Mouse (Mus musculus) left cerebral cortex, adult 8-10 months (tissue): ENCODE data around the gene Arhgap44. TPM values are rescaled to one million over a fixed set of nuclear protein-coding genes. Genes with fewer than 3 reads are reported as not detected.

Experiments used
- DNase-seq, 2 experiments: peaks; one replicate each; pipeline ENCODE4 v3.0.0; 2022; ENCODE audit warnings: low spot score in 2 of 2
- total RNA-seq, 4 experiments: library from RNA; stranded (reverse); gene quantifications; 2 replicates each; pipeline ENCODE4 v1.2.4; 2022

Gene Arhgap44
- total RNA-seq, 4 experiments from 2014 or later: 129 to 135 (median 132) TPM

DNA sequence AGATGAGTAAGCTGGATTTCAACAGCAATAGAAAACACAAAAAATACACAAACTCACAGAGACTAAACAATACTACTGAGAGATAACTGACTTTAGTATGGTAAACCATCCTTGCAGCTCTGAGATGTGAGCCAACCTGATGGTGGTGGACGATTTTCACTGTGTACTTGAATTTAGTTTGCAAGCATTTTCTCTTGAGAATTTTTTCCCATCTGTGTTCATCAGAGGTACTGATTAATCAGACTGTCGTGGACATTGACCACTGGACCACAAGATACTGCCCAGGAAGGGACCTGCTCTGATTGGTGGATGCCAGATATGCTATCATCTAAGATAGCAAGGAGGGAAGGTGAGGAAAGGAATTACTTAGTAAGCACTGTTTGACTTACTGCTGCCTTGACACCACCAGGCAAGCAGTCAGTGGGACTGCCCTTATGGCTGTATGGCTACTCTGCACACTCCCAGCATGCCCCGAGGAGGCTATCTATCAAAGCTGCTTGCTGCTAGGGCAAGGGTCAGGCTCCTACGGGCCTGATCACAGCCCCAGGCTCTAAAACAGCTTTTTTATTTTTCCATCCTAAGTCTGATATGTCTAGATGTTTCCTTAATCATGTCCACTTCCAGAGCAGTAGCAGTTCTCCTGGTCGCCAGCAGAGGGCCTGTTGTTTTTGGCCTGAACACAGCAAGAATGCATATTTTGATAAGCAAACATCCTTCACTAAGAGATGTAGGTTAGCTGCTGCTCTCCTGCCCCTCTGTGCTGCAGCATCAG, 74.1 kb downstream of the Arhgap44 start:
- DNase-seq: no peak

DNA sequence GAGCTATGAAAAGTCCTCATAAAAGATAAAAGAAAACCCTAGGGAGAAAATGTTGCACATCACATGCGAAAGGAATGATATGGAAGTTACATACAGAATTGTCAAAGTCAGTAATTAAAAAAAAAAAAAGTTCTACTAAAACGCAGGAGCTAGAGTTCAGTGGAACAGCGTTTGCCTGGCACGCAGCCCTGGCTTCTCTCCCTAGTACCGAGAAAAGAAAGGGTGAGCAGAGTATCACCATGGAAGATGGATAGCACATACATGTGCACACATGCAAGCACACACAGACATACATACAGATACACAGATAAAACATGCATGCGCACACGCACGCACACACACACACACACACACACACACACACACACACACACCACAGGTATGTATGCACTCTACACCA, 82.0 kb downstream of the Arhgap44 start:
- no peak for DNase-seq

DNA sequence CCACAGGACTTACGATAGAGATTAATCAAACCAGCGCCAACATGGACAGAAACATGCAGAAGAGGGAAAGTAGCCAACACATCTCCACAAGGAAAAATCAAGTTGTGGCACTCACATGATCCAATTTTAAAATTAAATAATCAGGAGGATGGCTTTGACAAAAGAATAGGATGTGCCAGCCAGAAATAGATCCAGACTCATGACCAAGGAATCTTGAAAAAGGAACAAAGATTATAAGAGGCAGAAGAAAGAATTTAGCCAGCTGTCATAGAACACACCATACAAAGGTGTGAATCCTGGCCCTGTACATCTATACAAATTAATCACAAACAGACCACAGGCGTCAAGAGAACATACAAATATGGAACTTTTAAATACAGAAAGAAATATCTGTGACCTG, 82.5 kb downstream of the Arhgap44 start:
- DNase-seq: no peak

DNA sequence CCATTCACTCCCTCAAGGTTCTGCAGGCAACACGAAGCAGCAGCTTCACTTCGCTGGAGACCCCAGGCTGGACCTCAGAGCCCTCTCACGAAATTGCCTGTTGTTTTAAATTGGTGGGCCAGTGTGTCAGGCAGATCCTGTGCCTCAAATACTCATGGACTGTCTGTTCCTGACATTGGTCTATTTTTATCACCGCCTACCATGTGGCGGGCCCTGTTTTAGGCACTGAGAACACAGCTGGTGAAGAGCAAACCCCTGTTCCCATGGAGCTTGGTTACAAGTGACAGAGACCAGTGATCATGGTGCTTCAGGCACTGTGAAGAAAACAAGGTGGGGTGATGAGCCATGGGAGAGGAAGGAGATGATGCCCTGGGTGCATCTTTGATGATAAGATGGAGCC, 93.2 kb downstream of the Arhgap44 start:
- peak in 1 of 2 experiments; percentile 50 for DNase-seq

DNA sequence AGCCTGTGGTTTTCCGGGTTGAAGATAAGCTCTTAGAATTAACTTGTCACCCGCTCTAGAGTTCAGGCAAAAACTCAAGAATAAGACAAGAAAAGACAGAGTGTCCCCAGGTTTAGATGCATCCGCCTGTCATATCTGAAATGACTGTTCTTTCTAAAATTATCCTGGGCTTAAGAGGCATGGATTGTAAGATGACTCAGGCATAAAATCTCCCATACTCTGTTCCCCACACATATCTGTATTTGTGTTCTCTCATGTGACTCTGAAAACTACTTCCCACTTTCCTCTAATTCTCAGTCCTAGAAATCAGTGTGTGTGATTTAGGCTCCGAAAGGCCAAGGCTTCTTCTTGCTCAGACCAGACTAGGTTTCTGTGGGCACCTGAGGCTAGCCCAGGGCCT, 93.7 kb downstream of the Arhgap44 start:
- DNase-seq: no peak

DNA sequence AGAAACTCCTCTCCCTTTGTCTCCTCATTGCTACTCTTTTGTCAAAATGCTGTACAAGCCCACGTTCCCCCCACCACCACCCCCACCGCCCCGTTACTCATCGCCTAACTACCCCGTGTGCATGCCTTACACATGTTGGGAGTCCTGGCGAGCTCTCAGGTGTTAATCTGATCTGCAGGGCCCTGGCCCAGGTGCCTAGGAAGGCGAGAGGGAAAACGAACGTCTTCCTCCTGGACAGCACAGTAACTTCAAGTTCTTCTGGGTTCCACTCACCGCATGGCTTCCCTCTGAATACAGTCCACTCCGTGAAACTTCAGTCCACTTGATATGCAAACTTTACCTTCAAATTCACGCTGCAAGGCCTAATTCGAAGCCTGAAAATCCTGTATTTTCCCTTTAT, 97.6 kb downstream of the Arhgap44 start:
- no peak for DNase-seq

DNA sequence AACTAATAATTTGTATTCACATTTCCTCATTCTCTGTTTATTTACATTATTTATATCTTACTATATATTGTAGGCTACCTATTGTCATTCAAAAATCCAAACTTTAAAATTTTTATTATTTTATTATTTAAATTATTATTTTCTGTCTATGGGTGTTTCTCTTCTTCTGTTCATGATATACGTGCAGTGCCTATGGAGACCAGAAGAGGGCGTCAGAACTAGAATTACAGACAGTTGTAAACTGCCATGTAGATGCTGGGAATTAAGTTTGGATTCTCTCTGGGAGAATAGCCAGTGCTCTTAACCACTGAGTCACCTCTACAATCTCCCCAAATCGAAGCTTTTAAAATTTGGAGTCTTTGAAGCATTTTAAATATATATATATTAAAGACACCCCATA, 101.3 kb downstream of the Arhgap44 start:
- no peak for DNase-seq

DNA sequence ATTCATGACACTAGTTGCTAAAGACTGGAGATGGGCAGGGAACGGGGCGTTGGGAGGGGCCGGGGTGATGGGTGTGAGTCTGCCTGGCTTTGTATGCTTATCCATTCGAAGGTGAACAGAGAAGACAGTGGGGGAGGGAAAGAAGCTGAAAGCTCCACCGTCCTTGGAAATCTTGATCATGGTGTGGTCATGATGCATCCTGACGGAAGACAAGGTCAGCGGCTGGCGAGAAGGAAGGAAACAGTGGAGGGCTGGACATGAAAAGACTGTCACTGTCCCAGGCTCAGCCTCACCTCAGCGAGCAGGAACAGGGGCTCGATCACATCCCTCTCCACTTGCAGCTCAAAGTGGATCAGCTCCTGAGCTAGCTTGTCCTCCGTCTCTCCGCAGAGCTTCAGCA, 103.2 kb downstream of the Arhgap44 start:
- DNase-seq: no peak

DNA sequence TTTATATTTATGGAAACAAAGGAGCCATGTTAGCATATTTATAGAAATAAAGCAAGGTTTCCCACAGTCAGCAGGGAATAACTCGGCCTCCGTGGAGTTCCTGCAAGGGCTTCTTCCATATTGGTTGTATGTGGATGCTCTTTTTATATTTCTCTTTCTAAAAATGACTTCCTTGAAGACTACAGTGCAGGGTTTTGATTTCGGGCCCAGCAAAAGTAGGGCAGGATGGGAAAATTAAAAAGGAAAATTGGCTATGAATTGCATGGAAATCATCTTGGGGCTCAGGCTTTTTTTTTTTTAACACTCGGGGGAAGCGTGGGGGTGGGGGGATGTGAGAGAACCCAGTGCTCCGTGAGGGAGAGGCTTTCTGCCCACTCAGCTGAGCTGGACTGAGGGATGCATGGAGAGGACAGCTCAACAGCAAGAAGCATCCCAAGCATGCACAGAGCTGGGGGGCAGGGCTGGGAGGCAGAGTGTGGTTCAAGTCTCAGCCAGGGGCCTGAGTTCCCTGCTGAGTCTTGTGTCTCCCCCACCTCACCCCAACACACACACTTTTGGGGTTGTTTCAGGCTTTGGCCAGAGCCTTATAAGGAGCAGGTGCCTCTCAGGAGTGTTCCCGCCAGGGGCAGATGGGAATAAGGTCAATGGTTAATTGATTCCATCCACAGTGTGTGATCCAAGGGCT, 104.4 kb downstream of the Arhgap44 start:
- no peak for DNase-seq

DNA sequence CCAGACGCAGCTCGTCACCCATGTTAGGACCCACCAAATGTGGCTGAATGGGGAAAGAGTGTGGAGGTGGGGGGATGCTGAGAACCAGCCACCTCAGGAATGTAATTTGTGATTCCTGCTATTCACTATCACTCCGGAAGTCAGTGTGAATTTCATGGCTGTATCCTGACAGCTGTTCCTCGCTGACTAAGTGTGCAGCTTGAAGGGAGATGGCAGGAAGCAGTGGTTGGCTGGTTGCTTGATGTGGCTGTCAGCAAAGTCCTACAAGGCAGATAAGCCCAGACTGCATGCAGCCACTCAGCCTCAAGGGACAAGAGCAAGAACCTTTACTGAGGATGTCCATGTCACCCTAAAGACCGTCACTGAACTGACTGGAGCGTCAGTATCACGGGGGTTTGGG, 107.2 kb downstream of the Arhgap44 start:
- DNase-seq: no peak

DNA sequence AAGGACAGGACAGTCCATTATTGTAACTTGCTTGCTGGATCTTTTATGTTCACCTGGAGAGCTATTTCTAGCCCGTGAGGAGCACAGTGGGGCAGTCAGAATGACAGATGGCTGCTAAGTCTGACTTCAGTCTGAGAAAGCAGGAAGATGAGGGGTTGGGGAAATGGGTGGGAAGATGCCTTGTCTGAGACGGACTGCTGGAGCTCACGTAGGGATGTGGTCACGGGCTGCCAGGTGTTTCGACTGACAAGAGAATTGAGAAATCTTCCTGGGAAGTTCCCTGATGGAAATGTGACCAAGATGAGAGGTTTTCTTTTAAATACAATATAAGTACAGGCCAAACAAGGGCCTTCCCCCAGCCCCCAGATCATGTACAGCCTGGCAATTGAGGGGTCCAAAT, 108.5 kb downstream of the Arhgap44 start:
- DNase-seq: no peak

DNA sequence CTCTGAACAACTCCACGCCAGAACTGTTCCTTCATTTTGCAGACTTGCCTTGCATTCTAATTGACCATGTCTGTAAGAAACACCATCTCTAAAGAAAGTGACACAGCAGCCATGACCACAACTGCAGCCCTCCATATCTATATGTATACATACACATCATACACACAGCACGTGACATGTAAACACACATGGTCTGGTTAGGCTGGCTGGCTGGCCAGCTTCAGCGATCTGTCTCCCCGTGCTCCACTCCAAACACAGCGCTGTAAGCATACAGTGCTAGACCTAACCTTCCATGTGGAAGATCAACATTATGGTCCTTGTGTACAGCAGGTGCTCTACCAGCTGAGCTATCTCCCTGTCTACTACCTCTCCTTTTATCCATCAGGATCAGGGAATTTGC, 111.9 kb downstream of the Arhgap44 start:
- DNase-seq: no peak

DNA sequence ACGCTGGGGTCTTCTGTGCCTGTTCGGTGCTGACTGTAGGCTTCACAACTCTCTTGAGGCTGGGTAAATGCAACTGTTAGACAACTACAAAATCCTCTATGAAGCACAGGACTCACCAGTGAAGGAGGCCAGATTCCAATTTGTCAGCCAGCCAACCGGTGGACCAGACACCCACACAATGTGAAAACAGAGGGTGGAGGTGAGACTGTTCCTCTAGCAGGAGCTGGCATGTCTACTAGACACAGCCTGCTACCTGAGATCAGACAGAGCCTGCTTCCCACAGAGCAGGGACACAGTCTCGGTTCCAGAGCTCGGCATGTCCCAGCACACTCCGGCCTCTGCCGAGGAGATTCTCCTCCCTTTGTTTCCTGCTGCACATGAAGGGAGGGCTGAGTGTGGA, 113.7 kb downstream of the Arhgap44 start:
- peak in 1 of 2 experiments; percentile 59 for DNase-seq

DNA sequence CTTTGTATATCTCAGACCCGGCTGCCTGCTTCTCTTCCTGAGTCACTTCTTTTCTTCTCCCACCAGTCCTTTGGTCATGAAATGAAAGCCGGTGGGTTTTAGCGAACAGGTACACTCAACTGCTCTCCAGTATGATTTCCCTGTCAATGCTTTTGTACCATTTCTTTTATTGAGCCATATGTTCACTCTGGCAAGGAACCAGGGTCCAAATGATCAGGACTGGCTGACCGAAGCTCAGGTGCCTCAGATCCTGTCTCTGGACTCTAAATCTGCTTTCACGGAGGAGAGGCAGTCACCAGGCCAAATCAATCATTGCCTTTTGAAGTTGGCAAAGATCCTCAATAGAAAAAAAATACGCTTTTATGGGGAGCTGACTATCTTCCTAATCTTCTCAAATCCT, 122.2 kb downstream of the Arhgap44 start:
- no peak for DNase-seq

DNA sequence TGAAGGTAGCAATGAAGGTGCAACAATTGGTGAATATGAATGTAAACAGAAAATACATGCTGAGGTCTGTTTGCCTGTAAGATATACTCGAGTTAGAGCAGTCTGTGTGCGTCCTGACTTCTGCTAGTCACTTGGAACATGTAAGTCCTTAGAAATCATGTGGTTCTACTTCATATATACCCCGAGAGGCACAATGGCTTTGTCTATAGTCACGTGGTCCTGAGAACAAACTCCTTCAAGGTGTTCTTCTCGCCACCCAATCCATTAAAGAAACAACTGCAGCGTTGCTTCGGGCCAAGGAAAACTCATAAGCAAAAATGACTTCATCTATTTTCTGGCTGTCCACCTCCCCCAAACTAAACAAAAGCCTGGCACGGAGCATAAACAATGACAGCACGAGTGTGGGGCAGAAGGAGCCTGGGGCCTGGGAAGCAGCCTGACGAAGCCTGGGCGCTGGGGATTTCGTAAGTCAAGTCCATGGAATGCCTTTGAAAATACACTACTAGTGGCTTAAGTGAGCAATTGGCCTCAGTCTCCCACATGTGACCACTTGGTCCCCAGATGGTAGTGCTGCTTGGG, 123.2 kb downstream of the Arhgap44 start:
- DNase-seq: no peak

DNA sequence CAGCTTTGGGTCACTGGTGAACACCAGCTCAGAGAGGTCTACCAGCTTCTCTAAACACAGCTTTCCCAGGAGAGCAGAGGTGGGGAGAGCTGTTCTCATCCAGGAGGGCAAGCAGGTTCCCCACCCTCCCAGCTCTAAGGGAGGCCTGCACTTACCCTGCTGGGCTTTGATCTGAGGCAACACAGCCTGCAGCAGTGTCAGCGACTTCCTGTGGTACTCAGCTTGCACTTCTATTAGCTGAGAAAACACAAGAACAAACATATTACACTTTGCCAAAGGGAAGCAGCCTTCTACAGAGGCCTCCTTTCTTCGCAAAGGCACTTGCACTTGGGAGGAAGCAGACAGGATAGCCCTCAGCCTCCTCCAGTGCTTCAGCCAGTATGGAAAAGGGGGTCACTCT, 123.8 kb downstream of the Arhgap44 start:
- DNase-seq: no peak

DNA sequence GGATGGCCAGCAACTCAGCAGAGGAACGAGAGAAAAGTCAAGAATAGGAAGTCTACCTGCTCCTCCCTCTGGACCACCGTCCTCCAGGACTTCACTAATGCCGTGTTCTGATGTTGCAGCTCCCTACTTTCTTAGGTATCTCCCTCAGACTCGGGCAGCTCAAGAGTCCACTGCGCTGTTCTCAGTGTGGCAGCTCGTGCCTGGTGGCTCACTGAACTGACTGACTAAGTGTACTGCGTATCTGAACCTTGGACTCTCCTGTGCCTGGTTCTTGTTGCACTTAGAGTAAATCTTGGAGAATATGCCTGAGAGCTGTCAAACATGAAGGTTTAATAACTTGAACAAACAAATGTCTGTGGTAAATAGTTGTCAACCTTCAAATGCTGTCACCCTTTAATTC, 130.5 kb downstream of the Arhgap44 start:
- no peak for DNase-seq

DNA sequence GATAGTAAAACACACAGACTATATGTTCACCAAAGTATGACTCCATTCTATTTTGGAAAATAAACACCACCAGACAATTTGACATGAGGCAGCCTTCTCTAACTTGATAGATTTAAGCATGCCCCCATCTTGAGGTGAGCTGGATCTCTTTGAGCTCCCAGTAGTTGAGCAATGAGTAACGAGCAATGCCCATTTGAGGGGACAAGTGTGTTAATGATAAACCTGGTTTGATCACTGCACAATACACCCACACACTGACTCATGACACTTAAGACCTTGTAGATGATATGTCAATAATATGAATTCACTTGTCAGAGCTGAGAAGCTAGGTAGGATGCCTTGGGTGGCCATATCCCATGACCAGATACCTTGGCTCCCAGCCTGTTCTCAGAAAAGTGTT, 132.6 kb downstream of the Arhgap44 start:
- DNase-seq: no peak

DNA sequence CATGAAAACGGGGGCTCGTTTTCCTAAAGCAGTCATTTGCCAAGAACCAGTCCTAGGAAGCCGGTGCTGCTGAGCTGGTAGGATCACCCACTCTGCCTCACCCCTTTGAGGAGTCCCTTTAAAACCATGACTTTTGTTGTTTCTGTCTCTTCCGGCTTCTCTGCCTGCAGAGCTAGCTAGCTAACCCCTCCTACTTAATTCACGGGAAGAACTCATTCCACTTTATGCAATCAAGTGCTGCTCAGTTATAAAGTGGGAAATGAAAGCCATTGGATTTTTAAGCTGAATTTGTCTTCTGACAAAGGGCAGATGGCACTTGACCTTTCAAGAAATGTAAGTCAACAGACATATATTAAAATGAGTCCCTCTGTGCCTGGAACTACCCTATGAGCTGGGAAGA, 134.7 kb downstream of the Arhgap44 start:
- no peak for DNase-seq

DNA sequence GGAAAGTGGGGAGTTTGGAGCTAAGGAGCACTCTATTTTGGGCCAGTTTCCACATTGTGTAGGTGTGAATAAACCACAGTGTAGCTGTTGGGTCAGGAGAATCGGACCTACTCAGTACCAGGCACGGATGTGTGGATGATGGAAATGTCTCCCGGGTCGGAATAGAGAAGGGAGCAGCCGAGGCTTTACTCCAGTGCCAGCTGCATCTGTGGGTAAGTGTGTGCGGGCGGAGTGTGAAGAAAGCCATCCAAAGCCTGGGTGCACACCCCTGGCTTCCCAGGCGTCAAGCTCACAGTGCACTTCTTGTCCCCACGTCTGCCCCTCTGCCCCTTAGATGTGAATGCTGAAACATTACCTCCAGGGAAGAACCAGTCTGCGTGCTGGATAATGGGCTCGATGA, 140.0 kb downstream of the Arhgap44 start:
- DNase-seq: no peak

DNA sequence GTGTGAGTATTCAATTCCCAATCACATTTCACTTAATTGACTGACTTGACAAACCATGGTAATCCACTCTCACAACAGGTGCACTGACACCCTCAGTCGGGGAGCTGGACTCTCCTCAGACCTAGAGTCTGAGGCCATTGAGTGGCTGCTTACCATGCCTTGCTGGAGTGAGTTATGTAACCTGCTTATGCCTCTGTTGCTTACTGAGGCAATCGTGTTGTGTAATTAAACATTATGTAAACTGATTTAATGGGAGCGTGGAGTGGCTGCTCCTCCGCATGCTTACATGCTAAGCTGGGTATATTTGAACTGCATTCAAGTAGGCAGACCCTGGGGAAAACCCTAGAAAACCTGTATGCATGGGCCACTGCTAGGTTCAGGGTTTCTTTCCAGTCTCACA, 142.0 kb downstream of the Arhgap44 start:
- DNase-seq: no peak

DNA sequence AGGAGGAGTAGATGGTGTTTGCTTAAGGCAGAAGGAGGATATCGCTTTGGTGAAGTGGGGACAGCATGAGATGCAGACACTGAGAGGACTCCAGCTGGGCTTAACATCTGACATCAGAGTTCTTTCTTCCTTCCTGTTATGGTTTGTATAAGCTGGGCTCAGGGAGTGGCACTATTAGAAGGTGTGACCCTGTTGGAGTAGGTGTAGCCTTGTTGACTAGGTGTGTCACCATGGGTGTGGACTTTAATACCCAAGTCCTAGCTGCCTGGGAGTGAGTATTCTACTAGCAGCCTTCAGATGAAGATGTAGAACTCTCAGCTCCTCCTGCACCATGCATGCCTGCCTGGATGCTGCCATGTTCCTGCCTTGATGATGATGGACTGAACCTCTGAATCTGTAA, 146.0 kb downstream of the Arhgap44 start:
- no peak for DNase-seq

DNA sequence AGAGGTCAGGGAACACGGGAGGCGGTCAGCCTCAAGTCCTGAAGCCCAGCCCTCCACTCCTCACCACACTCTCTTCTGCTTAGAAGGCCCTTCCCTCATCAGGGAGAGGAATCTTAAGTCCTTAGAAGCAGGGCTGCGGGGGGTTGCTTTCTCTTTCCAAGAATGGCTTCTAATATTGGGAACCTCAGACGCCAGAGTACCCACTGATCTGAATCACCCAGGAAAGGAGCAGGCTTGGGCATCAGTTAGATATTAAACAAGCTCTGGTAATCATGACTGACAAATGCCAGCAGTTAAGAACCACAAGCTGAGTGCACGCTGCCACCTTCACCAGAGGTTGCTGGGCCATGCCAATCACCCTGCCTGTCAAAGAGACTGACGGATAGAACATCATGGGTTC, 148.9 kb downstream of the Arhgap44 start:
- DNase-seq: no peak
